Mouse (Mus musculus) kidney, postnatal 0 days (tissue): ENCODE measurements around the gene 3110040N11Rik. TPM values are rescaled to one million over a fixed set of nuclear protein-coding genes. Genes with fewer than 3 reads are reported as not detected.
"Not testable (repeated sequence)": the region's sequence is repeated elsewhere in the genome, so short reads cannot be mapped to it uniquely, and the experiment has no call there.

ENCODE experiments used
- ATAC-seq: fragments of 200-750 bp; cut with Nextera tagmentation; replicated peaks from 2 replicates; pipeline ENCODE4 v1.8.0; 2017; ENCODE audit warnings: low read depth, moderate number of reproducible peaks, moderate TSS enrichment, moderate library complexity; ENCODE audit not compliant: low FRiP score
- DNase-seq: peaks from one replicate; pipeline ENCODE4 v3.0.0-alpha.2; 2016; ENCODE audit warnings: low spot score
- H3K27ac ChIP-seq: fragments of 300-500 bp; sonication (generic); 2 replicates; pipeline ENCODE4 v1.5.1; 2014; ENCODE audit warnings: mild to moderate bottlenecking
- H3K27me3 ChIP-seq: fragments of 300-500 bp; sonication (generic); 2 replicates; pipeline ENCODE4 v1.6.1; 2014; ENCODE audit warnings: low read length, mixed read lengths; ENCODE audit not compliant: insufficient read depth
- H3K36me3 ChIP-seq: fragments of 300-500 bp; sonication (generic); 2 replicates; pipeline ENCODE4 v1.6.1; 2014; ENCODE audit warnings: low read length, mixed read lengths; ENCODE audit not compliant: insufficient read depth
- H3K4me1 ChIP-seq: fragments of 300-500 bp; sonication (generic); replicated peaks from 2 replicates; pipeline ENCODE4 v1.6.1; 2014; ENCODE audit warnings: antibody characterized with exemption, low read length, mixed read lengths; ENCODE audit not compliant: insufficient read depth
- H3K4me2 ChIP-seq: fragments of 300-500 bp; sonication (generic); 2 replicates; pipeline ENCODE4 v1.6.1; 2014; ENCODE audit warnings: mild to moderate bottlenecking, low read length, moderate library complexity, mixed read lengths
- H3K4me3 ChIP-seq: fragments of 300-500 bp; sonication (generic); replicated peaks from 2 replicates; pipeline ENCODE4 v1.5.1; 2014; ENCODE audit warnings: low read depth, low read length
- H3K9ac ChIP-seq: fragments of 300-500 bp; sonication (generic); 2 replicates; pipeline ENCODE4 v1.6.1; 2014; ENCODE audit warnings: low read depth, low read length
- H3K9me3 ChIP-seq: fragments of 300-500 bp; sonication (generic); replicated peaks from 2 replicates; pipeline ENCODE4 v1.6.1; 2016; ENCODE audit warnings: low read length, inconsistent platforms, mixed read lengths
- CTCF ChIP-seq: IDR thresholded peaks from 2 replicates; pipeline ENCODE4 v1.5.1; 2016; ENCODE audit warnings: antibody characterized with exemption, low read depth, mild to moderate bottlenecking, moderate library complexity
- WGBS: fragments of 180-500 bp; shearing (Covaris S2); extraction: QIAGEN DNeasy Blood & Tissue Kit; methylation state at CpG from one replicate; pipeline ENCODE4 v1.1.7; 2014; 5-methylcytosine and 5-hydroxymethylcytosine counted together
- polyA plus RNA-seq: library from polyadenylated mRNA; unstranded; fragments of >200 nt; fragmentation: Nextera tagmentation; extraction: Ambion mirVana; gene quantifications from 2 replicates; pipeline ENCODE4 v1.2.1, GENCODE M21; 2015

Gene 3110040N11Rik
- polyA plus RNA-seq: 46.4 and 49.0 TPM in 2 replicates

DNA sequence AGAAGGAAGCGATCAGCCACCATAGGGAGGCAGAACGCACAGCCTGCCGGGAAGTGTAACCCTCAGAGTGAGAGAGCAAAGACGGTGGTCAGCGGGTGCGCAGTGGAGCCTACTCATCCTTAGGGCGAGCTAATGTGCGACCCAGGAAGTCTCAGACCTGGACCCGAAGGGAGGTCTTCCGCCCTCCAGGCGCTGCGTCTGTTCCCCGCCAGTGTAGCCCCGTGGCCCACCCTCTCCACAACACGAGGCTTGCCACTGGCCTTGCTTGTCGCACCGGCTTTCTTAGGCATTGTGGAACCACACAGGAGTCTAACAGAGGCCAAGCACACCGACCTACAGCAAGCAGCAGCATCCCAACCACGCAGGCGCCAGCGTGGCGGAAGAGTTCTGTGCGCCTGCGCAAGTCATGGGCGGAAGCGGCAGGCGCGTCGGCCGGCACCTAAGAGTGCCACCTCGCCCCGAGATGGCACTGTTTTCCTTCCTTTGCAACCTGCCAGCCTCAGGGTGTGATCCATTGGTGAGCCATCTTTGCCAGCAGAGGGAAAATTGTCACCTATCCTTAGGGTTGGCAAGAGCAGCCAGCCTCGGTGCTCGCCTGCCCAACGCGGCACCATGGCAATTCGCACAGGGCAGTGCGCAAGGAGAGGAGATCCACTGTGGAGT is at the start of gene 3110040N11Rik:
Gene 3110040N11Rik, minus strand, starts transcription at position 384 of the 663 bp plus-strand sequence.
- Histone ChIP-seq H3K9ac (peak within 1 kb of the TSS; percentile 72), H3K27ac (peak within 1 kb of the TSS; percentile 98), H3K27me3 (no peaks in the 10 kb centered on the region), H3K4me1 (0 out of 2 replicates have a peak, but pooled peaks cover 3% of the 10 kb centered on the region), H3K4me3 (peak within 1 kb of the TSS; percentile 59), H3K9me3 (no peaks in the 10 kb centered on the region), H3K4me2 (peak within 1 kb of the TSS; percentile 83), H3K36me3 (peaks cover 9% of the 10 kb centered on the region; the same call in 1 of the 2 replicates)
- TF ChIP-seq CTCF: peak; percentile 68
- WGBS: under 1% methylated on average over 38 of the region's 38 CpGs
- DNase-seq (peak; percentile 94), ATAC-seq (peak; percentile 95)

DNA sequence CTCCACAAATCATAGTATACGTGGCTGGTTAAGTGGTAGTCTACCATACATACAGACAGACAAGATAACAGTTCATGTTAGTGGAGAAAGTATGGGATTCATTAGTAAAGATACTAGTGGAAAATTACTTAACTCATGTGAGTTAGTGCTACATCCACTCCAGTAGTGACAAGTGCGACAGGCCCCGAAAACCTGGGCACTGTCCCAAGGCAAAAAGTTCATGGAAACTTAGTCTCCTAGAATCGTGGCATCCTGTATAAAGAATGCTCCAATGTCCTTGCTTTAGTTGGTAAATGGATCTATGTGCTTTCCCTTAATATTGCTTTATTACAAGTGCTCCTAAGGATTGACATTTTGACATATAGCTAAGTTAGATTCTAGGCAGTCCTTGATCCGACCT is 48.5 kb upstream of the 3110040N11Rik start:
- ATAC-seq, H3K9ac ChIP-seq, H3K4me3 ChIP-seq, H3K27ac ChIP-seq, H3K36me3 ChIP-seq, H3K4me1 ChIP-seq, H3K4me2 ChIP-seq, H3K27me3 ChIP-seq, H3K9me3 ChIP-seq, DNase-seq: not testable (repeated sequence)
- 77% methylated on average over 5 of the region's 5 CpGs for WGBS

DNA sequence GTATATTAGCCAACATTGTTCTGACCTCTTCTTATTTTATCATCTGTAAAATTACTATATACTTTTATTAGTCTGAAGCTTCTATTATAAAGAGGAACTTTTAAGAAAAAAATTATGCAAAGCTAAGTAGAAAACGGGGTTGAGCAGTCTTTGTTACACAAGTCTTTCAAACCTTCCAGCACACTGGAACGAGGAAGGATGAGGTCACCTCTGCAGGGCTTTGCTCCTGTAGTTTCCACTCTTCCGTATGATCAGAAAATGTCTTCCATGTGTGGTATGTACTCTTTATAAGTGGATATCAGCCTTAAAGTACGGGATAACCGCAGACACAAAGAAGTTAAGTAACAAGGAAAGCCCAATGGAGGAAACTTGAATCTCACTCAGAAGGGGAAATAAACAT is 46.2 kb upstream of the 3110040N11Rik start:
- H3K27me3 ChIP-seq: no peaks in the 10 kb centered on the region
- WGBS: 90% methylated on average over 5 of the region's 5 CpGs
- H3K4me2 ChIP-seq: no peak overlapping the region
- DNase-seq (no peak), ATAC-seq (no peak)
- no peaks in the 10 kb centered on the region for H3K4me1 ChIP-seq
- H3K9ac ChIP-seq: no peak overlapping the region
- H3K27ac ChIP-seq: no peak overlapping the region
- no peak for TF ChIP-seq CTCF
- no peak overlapping the region for H3K4me3 ChIP-seq
- H3K9me3 ChIP-seq: no peaks in the 10 kb centered on the region
- no peaks in the 10 kb centered on the region for H3K36me3 ChIP-seq

DNA sequence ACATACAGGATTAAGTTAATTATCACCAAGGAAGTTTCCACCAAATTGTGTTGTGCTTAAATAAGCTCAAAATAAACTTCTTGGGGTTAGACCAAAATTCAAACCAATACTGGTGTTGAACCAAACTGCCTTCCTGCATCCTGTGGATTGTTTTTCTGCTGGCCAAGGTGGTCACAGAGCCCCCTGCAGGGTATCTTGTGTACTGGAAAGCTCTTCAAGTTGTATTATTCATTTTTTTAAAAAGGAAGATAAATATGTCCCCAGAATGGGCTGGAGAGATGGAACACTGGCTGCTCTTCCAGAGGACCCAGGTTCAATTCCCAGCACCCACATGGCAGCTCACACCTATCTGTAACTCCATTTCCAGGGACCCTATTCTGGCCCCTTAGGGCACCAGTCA is 45.6 kb upstream of the 3110040N11Rik start:
- Histone ChIP-seq H3K9me3 (no peaks in the 10 kb centered on the region), H3K4me2 (no peak overlapping the region), H3K27me3 (no peaks in the 10 kb centered on the region), H3K9ac (no peak overlapping the region), H3K27ac (no peak overlapping the region), H3K4me3 (no peak overlapping the region), H3K36me3 (no peaks in the 10 kb centered on the region), H3K4me1 (no peaks in the 10 kb centered on the region)
- no peak for ATAC-seq
- no peak for DNase-seq
- 0 out of 2 replicates have a peak, but pooled peaks have one; percentile 37 for TF ChIP-seq CTCF

DNA sequence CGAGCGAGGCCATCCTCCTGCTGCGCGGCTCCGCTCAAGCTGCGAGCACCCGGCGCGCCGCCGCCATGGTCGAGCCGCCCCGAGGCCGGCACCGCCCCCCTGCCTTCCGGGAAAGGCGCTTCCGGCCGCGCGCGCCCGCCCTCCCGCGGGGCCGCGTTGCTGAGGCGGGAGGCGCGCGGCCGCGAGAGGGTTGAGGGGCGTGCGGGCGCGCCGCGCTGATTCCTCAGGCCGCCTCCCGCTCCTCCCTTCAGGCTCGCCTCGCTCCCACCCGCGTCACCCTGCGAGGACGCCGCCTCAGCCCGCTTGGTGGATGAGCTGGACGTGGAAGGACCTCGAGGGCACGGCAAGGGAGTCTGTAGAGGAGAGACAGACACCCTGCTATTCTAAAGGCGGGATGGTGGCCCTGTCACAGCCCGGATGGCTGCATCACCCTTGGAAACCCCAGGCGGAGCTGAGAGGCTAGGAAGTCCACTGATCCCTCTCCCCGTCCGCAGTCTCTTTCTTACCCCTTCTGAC is 40.2 kb upstream of the 3110040N11Rik start, which contains the start of gene Btbd1:
Gene Btbd1, minus strand, starts transcription at position 53 of the 516 bp plus-strand sequence.
- Histone ChIP-seq H3K36me3 (no peaks in the 10 kb centered on the region), H3K9ac (peak within 1 kb of the TSS; percentile 89), H3K27ac (peak within 1 kb of the TSS; percentile 94), H3K4me1 (peaks cover 23% of the 10 kb centered on the region), H3K4me3 (peak within 1 kb of the TSS; percentile 85), H3K4me2 (peak within 1 kb of the TSS; percentile 86), H3K9me3 (no peaks in the 10 kb centered on the region), H3K27me3 (no peaks in the 10 kb centered on the region)
- TF ChIP-seq CTCF: no peak
- ATAC-seq: peak; percentile 94
- peak; percentile 94 for DNase-seq
- under 1% methylated on average over 56 of the region's 58 CpGs for WGBS

DNA sequence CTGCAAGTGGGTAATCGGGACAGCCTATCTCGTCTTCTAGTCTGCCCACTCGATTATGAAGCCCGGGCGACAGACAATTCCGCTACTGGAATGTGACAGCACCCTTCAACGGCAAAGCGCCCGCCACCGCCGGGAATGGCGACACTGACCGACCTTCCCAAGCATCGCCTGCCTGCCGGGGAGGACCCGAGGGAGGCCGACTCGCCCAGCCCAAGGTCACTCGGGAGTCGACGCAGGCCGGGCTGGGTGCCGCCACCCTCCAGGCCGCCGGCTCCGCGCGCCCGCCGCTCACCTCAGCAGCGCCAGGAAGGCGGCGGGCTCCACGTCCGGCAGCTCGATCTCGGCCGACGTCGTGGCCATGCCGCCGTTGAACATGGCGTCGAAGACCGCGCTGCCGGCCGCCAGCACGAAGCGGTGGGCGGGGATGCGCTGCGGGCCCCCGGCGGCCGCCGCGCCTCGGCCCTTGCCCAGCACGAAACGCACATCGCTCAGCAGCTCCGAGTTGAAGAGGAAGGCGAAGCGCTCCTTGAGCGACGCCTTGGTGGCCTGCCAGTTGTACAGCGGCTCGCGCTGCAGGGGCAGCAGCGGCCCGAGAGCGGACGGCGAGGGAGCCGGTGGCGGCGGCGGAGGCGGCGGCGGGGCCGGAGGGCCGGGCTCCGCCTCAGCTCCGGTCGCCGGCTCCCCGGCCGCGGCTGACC is 39.6 kb upstream of the 3110040N11Rik start:
- H3K27me3 ChIP-seq: no peaks in the 10 kb centered on the region
- TF ChIP-seq CTCF: no peak
- DNase-seq (peak; percentile 44), ATAC-seq (peak; percentile 67)
- peak overlapping the region; percentile 89 for H3K9ac ChIP-seq
- H3K9me3 ChIP-seq: no peaks in the 10 kb centered on the region
- peaks cover 23% of the 10 kb centered on the region for H3K4me1 ChIP-seq
- peak overlapping the region; percentile 85 for H3K4me3 ChIP-seq
- WGBS: under 1% methylated on average over 79 of the region's 91 CpGs
- no peaks in the 10 kb centered on the region for H3K36me3 ChIP-seq
- H3K27ac ChIP-seq: peak overlapping the region; percentile 94
- H3K4me2 ChIP-seq: peak overlapping the region; percentile 86
